Mouse (Mus musculus) brain, embryonic 14.5 days (tissue): ENCODE measurements around the gene Mrnip.

Experiments used
- CTCF ChIP-seq: fragments of 200-500 bp; IDR thresholded peaks from 2 replicates; pipeline ENCODE4 v1.5.1; 2012; ENCODE audit warnings: inconsistent platforms, mild to moderate bottlenecking, moderate library complexity, borderline replicate concordance; ENCODE audit not compliant: insufficient read depth, insufficient read length; ENCODE audit errors: extremely low read depth
- POLR2A ChIP-seq: fragments of 200-500 bp; IDR thresholded peaks from 2 replicates; pipeline ENCODE4 v1.6.1; 2012; ENCODE audit warnings: mild to moderate bottlenecking, inconsistent platforms, borderline replicate concordance; ENCODE audit not compliant: poor library complexity, insufficient read depth, insufficient read length, severe bottlenecking; ENCODE audit errors: extremely low read depth

DNA sequence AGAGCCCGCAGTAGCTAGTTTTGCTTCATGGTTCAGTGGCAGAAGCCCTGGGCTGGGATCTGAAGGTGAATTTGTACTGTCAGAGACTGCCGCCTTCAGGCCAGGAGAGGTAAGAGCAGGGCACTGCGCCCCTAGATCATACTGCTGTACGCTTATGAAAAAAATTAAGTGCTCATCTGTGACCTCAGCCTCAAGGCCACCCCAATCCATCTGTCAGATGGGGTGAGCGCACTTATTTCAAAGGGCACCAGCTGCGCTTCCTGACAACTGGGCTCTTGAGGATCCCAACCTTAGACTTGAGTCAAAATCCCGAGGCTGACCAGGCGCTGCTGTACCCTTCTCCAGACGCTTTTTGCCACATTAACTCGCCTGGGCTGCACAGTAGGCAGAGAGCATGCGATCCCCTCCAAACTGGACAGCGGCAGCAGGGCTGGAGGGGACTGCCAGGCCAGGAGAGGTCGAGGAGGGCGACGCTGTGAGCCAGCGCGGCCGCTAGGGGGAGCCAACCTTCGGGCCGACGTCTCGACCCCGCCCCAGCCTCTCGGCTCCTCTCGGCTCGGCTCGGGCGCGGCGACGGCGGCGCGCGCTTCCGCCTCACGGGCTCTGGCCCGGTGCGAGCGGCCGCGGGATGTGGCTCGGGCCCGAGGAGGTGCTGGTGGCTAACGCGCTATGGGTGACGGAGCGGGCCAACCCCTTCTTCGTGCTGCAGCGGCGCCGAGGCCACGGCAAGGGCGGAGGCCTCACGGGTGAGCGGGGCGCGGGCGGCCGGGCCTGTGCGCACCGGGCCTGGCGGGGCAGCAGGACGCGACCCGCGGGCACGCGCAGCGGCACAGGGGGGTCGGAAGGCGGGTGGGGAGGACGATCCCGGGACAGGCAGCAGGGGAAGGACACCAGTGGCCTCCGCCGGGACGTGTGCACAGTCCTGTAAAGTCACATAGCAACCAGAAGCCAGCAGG lies 43.2 kb upstream of the Mrnip start, which contains the start of gene Tbc1d9b:
- TF ChIP-seq CTCF = peak; percentile 96
- TF ChIP-seq POLR2A = peak; percentile 97
